21 mouse cellular contexts compared by ENCODE assay signal in genomic region chr5:123555693-123556092, GRCm38 (mm10). TPM values are rescaled to one million over a fixed set of nuclear protein-coding genes. Genes with fewer than 3 reads are reported as not detected.
DNase-seq lines count a peak whose midpoint lies in the region; ATAC-seq lines count a peak whose summit lies in the region.
"Had no signal": no experiment of that assay in that cellular context is flagged by ENCODE, and none has a peak within 500 bp of the region (broad histone marks: within the 10 kb centered on the region; RNA-seq: fewer than 3 reads in every experiment).

No protein-coding gene starts in this region.

- DNase-seq in heart, adult 11 months: peak; percentile 85
- no peak for DNase-seq in heart, adult 9 months (ENCODE audit: low spot score in 2 of 2)
- peak; percentile 22 for DNase-seq in c-Kit-positive CD71-positive TER-119-negative erythroid progenitor cells, embryonic 14.5 days (ENCODE audit: low read depth)
- no peak for DNase-seq in right cerebral cortex, postnatal 25 days
- DNase-seq in heart, adult 18-20 months: no peak
- DNase-seq in gastrocnemius, adult 8-10 months (ENCODE audit: low spot score in 2 of 2): no peak
- DNase-seq: lung, adult 2 months; thymus, postnatal 36 days had no signal

- H3K4me2 ChIP-seq in liver, embryonic 12.5 days: peak overlapping the region; percentile 34
- H3K4me2 ChIP-seq: hindbrain, embryonic 13.5 days; limb, embryonic 12.5 days; neural tube, embryonic 12.5 days had no signal

- peaks cover 60% of the 10 kb centered on the region for H3K36me3 ChIP-seq in liver, embryonic 12.5 days

- WGBS in liver, embryonic 12.5 days (ENCODE audit: insufficient replicate concordance): 59% methylated on average over 7 of the region's 7 CpGs

- H3K9ac ChIP-seq in liver, embryonic 12.5 days: 0 out of 2 replicates have a peak overlapping the region, but pooled peaks have one; percentile 3
- H3K9ac ChIP-seq: limb, embryonic 12.5 days; neural tube, embryonic 12.5 days had no signal

- H3K9me3 ChIP-seq in liver, embryonic 12.5 days (replicated peaks): no peaks in the 10 kb centered on the region
- H3K9me3 ChIP-seq: hindbrain, embryonic 13.5 days; limb, embryonic 12.5 days; megakaryocyte, embryonic 14.5 days; neural tube, embryonic 12.5 days had no signal

- H3K4me3 ChIP-seq in liver, embryonic 12.5 days: no peak overlapping the region
- H3K4me3 ChIP-seq: heart, adult 2 months; hindbrain, embryonic 13.5 days; limb, embryonic 12.5 days; megakaryocyte, embryonic 14.5 days; neural tube, embryonic 12.5 days had no signal

- peaks cover 17% of the 10 kb centered on the region for H3K4me1 ChIP-seq in liver, embryonic 12.5 days
- H3K4me1 ChIP-seq: hindbrain, embryonic 13.5 days; limb, embryonic 12.5 days; megakaryocyte, embryonic 14.5 days; neural tube, embryonic 12.5 days had no signal

- H3K27me3 ChIP-seq in liver, embryonic 12.5 days (replicated peaks): no peaks in the 10 kb centered on the region
- H3K27me3 ChIP-seq: hindbrain, embryonic 13.5 days; limb, embryonic 12.5 days; megakaryocyte, embryonic 14.5 days; neural tube, embryonic 12.5 days had no signal

- H3K27ac ChIP-seq in liver, embryonic 12.5 days: peak overlapping the region; percentile 64; the same call in 1 of the 2 replicates
- H3K27ac ChIP-seq: heart, adult 2 months; hindbrain, embryonic 13.5 days; kidney, postnatal 0 days; limb, embryonic 12.5 days; neural tube, embryonic 12.5 days had no signal

- peak; percentile 96 for ATAC-seq in liver, embryonic 12.5 days
- peak; percentile 86 for ATAC-seq in megakaryocyte progenitor cell, adult 5-6 weeks (replicated peaks; ENCODE audit: poor library complexity)
- ATAC-seq: activated CD4-positive, CD25-positive, alpha-beta regulatory T cell, adult 4 months; forebrain, embryonic 16.5 days; inflammation-experienced regulatory T-cells, adult 6 months had no signal

RNA-seq across cellular contexts. Expression of gene Vps33a, which starts 17.1 kb away (rescaled TPM):
- polyA plus RNA-seq in liver, embryonic 12.5 days (2016; fragmentation: Nextera tagmentation; extraction: Ambion mirVana): 22.6 and 24.1 TPM in 2 replicates
- 16.4 and 17.7 TPM in 2 replicates for total RNA-seq in megakaryocyte progenitor cell, adult 5-6 weeks (2015)
- total RNA-seq in megakaryocyte progenitor cell, adult 5-6 weeks (2017): 24.4 and 25.7 TPM in 2 replicates
- 10 to 100 TPM; 27.4 to 31.8 TPM for total RNA-seq in heart, adult 18-20 months (2021)
- total RNA-seq in gastrocnemius, adult 8-10 months (2022): 10 to 100 TPM; 35.1 to 44.4 (median 38.9) TPM

RNA-seq across cellular contexts. Expression of gene Gm49027, which starts 30.4 kb away (rescaled TPM):
- 0.23 and 0.29 TPM in 2 replicates for polyA plus RNA-seq in liver, embryonic 12.5 days (2016; fragmentation: Nextera tagmentation; extraction: Ambion mirVana)
- total RNA-seq in megakaryocyte progenitor cell, adult 5-6 weeks (2015): 0.17 TPM in 1 of 2 replicates, not detected in the other
- total RNA-seq in megakaryocyte progenitor cell, adult 5-6 weeks (2017): 0.17 TPM in 1 of 2 replicates, not detected in the other
- total RNA-seq in heart, adult 18-20 months (2021): under 1 TPM in 1 of 2 experiments, not detected in 1; 0.41 TPM
- total RNA-seq in gastrocnemius, adult 8-10 months (2022): not detected
- total RNA-seq: heart, postnatal 25 days had no signal
- polyA plus RNA-seq: activated CD4-positive, CD25-positive, alpha-beta regulatory T cell, adult 4 months had no signal

RNA-seq across cellular contexts. Expression of gene Diablo, which starts 31.7 kb away (rescaled TPM):
- polyA plus RNA-seq in liver, embryonic 12.5 days (2016; fragmentation: Nextera tagmentation; extraction: Ambion mirVana): 71.6 and 75.7 TPM in 2 replicates
- 32.8 and 50.5 TPM in 2 replicates for total RNA-seq in megakaryocyte progenitor cell, adult 5-6 weeks (2015)
- 49.0 and 53.3 TPM in 2 replicates for total RNA-seq in megakaryocyte progenitor cell, adult 5-6 weeks (2017)
- 10 to 100 TPM; 68.8 to 70.1 TPM for total RNA-seq in heart, adult 18-20 months (2021)
- total RNA-seq in gastrocnemius, adult 8-10 months (2022): 10 to 100 TPM; 37.0 to 44.9 (median 41.6) TPM

RNA-seq across cellular contexts. Expression of gene B3gnt4, which starts 45.4 kb away (rescaled TPM):
- polyA plus RNA-seq in liver, embryonic 12.5 days (2016; fragmentation: Nextera tagmentation; extraction: Ambion mirVana): 0.20 TPM in 1 of 2 replicates, not detected in the other
- total RNA-seq in megakaryocyte progenitor cell, adult 5-6 weeks (2015): 0.15 TPM in 1 of 2 replicates, not detected in the other
- total RNA-seq in megakaryocyte progenitor cell, adult 5-6 weeks (2017): not detected in 2 replicates
- total RNA-seq in heart, adult 18-20 months (2021): not detected
- not detected for total RNA-seq in gastrocnemius, adult 8-10 months (2022)
- total RNA-seq: gastrocnemius, postnatal 14 days; heart, adult 2 months; heart, postnatal 25 days had no signal

Comparison
In these comparisons a context has a peak if more than half of its experiments do, and no peak if none do; other contexts are left out.
1. DNase-seq: peak in heart, adult 11 months (single experiment) and c-Kit-positive CD71-positive TER-119-negative erythroid progenitor cells, embryonic 14.5 days (single experiment); none in heart, adult 9 months (0 of 2), right cerebral cortex, postnatal 25 days (single experiment), heart, adult 18-20 months (0 of 2) and gastrocnemius, adult 8-10 months (0 of 2).